Mouse (Mus musculus): Measurements from ENCODE around the gene Erc1. TPM values are rescaled to one million over a fixed set of nuclear protein-coding genes. Genes with fewer than 3 reads are reported as not detected.

The Erc1 gene
- polyA plus RNA-seq, 1 experiment from 2014 or later, result 27.2 TPM

DNA sequence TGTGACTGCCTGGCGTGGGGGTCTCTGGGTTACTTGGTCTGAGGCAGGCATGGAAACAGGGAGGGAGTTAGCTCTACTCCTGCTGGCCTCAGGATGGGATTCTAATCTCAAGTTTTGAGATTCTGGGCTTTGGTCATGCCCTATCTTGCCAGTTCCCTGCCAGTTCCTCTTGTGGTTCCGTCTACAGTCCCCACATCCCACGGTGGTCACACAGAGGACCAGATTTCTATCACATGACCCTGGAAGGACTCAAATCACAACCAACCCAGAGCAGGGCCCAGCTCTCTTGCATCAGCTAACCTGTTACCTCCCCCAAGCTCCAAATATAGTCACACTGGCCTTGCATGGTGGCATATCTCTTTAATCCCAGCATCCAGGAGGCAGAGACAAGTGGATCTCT lies 318.3 kb downstream of the Erc1 start:
- no peak for ATAC-seq (ENCODE audit: low FRiP score, low read depth)

DNA sequence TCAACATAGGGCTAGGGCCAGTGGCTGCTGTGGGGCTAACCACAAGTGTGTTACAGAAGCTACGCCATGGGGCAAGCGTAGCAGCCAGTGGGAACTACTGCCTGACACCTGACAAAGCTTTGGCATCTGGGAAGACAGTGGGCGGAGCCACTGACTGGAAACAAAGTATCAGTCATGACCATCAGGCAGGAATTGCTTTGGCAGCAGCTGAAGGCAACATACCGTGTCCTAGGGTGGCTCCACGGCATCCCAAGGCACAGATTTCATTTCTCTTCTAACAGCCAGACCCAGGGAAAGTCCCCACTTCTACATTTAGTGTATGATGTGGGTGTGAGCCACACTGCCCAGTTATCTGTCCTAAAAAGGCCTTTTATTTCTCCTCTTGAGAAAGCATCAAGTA lies 321.5 kb downstream of the Erc1 start:
- Histone ChIP-seq H3K4me1 (peaks cover 20% of the 10 kb centered on the region), H3K9ac (no peak overlapping the region), H3K27me3 (no peaks in the 10 kb centered on the region), H3K36me3 (no peaks in the 10 kb centered on the region), H3K4me3 (no peak overlapping the region), H3K27ac (no peak overlapping the region), H3K4me2 (replicated peaks) (no peak overlapping the region), H3K9me3 (no peaks in the 10 kb centered on the region)
- 82% methylated on average over 5 of the region's 5 CpGs for WGBS
- no peak for ATAC-seq (ENCODE audit: low FRiP score, low read depth)

More for the DNA sequence above, 318.3 kb downstream of the Erc1 start:
- H3K4me2 ChIP-seq (replicated peaks), result no peak overlapping the region
- H3K4me1 ChIP-seq, result no peaks in the 10 kb centered on the region
- H3K4me3 ChIP-seq, result no peak overlapping the region
- no peaks in the 10 kb centered on the region for H3K36me3 ChIP-seq
- no peak overlapping the region for H3K9ac ChIP-seq
- H3K27me3 ChIP-seq, result no peaks in the 10 kb centered on the region
- no peaks in the 10 kb centered on the region; the same call in 1 of the 2 replicates for H3K9me3 ChIP-seq
- H3K27ac ChIP-seq, result no peak overlapping the region
- 81% methylated on average over 3 of the region's 3 CpGs for WGBS

DNA sequence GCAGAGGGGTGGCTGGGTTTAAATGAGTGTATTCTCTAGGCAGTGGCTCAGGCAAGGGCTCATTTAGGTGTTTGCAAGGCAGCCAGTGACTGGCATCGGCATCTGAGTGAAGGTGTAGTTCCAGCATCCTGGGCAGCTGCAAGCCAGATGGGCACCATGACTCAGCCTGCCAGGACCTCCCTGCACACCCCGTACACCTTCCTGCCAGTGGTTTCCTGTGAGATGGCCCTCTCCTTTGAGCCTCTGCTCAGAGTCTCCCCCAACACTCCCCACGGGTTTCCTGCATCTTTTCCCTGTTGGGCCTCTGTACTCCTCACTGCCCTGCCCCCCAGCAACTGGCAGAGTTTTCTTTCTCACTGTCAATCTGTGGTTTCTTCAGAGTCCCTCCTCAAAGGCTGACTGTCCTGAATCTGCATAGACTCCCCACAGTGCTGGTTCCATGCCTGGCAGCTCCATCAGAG lies 326.0 kb downstream of the Erc1 start:
- 27% methylated on average over 3 of the region's 3 CpGs for WGBS
- no peak for ATAC-seq (ENCODE audit: low FRiP score, low read depth)
- Histone ChIP-seq H3K9ac (no peak overlapping the region), H3K4me2 (replicated peaks) (no peak overlapping the region), H3K36me3 (no peaks in the 10 kb centered on the region), H3K27me3 (no peaks in the 10 kb centered on the region), H3K9me3 (no peaks in the 10 kb centered on the region), H3K4me1 (peaks cover 22% of the 10 kb centered on the region), H3K4me3 (no peak overlapping the region), H3K27ac (no peak overlapping the region)

DNA sequence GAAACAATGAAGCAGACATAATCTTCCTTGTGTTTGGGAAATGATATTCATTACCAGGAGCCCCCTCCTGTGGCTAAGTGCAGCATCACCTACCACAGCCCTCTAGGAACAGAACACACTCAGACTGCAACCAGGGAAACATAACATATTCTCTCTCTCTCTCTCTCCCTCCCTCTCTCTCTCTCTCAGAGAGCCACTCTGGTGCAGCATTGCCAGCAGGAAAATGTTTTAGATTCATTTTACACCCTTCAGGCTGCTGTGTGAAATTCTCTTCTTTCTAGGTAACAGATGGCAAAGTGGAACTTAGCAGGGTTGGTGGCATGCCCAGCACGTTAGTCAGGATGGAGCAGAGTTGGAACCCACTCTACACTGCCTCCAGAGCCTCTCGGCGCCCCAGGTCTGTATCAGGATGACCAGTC lies 326.5 kb downstream of the Erc1 start:
- Histone ChIP-seq H3K27ac (no peak overlapping the region), H3K9me3 (no peaks in the 10 kb centered on the region), H3K9ac (no peak overlapping the region), H3K27me3 (no peaks in the 10 kb centered on the region), H3K4me2 (replicated peaks) (no peak overlapping the region), H3K36me3 (no peaks in the 10 kb centered on the region), H3K4me1 (peaks cover 22% of the 10 kb centered on the region), H3K4me3 (no peak overlapping the region)
- 81% methylated on average over 3 of the region's 3 CpGs for WGBS
- ATAC-seq (ENCODE audit: low FRiP score, low read depth), result no peak

Other genes starting within 250 kb of the Erc1 start
- 25.5 and 28.5 TPM in 2 replicates for gene Rad52, start 54.5 kb upstream of the Erc1 start, polyA plus RNA-seq (2015; fragmentation: Nextera tagmentation; extraction: Ambion mirVana)
- 68.9 and 70.5 TPM in 2 replicates for gene Wnk1, start 190.5 kb upstream of the Erc1 start, polyA plus RNA-seq (2015; fragmentation: Nextera tagmentation; extraction: Ambion mirVana)
- 0.96 and 0.98 TPM in 2 replicates for gene Ninj2, start 245.2 kb upstream of the Erc1 start, polyA plus RNA-seq (2015; fragmentation: Nextera tagmentation; extraction: Ambion mirVana)